Mouse (Mus musculus) brain, embryonic 14.5 days (tissue): ENCODE data around the gene Fam241a.

Source experiments
- CTCF ChIP-seq: fragments of 200-500 bp; IDR thresholded peaks from 2 replicates; pipeline ENCODE4 v1.5.1; 2012; ENCODE audit warnings: inconsistent platforms, mild to moderate bottlenecking, moderate library complexity, borderline replicate concordance; ENCODE audit not compliant: insufficient read depth, insufficient read length; ENCODE audit errors: extremely low read depth
- POLR2A ChIP-seq: fragments of 200-500 bp; IDR thresholded peaks from 2 replicates; pipeline ENCODE4 v1.6.1; 2012; ENCODE audit warnings: mild to moderate bottlenecking, inconsistent platforms, borderline replicate concordance; ENCODE audit not compliant: poor library complexity, insufficient read depth, insufficient read length, severe bottlenecking; ENCODE audit errors: extremely low read depth

DNA sequence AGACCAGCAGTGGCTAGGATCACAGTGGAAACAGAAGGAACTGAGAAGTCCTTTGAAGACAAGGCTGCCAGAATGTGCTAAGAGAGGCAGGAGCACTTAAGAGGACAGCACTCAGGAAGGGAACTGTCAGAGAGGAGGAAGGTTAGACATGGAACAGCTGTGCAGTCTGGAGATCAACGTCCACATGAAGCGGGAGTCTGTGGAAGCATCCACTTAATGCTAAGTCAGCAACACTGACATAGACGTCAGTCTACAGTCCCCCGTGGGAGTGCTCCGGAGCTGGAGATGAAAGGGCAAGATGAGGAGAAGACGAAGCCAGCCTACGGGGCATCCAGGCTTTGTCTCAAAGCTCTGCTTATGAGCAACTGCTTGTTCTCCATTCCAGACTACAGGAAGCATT is 69.0 kb downstream of the Fam241a start:
- TF ChIP-seq POLR2A (no peak), CTCF (no peak)
